Mouse (Mus musculus) forebrain, embryonic 11.5 days (tissue): Measurements from ENCODE around the gene Cngb1. TPM values are rescaled to one million over a fixed set of nuclear protein-coding genes. Genes with fewer than 3 reads are reported as not detected.

Experiments used
- ATAC-seq: fragments of 200-750 bp; cut with Nextera tagmentation; replicated peaks from 2 replicates; pipeline ENCODE4 v1.8.0; 2017; ENCODE audit warnings: moderate TSS enrichment; ENCODE audit not compliant: low FRiP score
- DNase-seq: peaks from one replicate; pipeline ENCODE4 v3.0.0-alpha.2; 2017; ENCODE audit warnings: low spot score
- H3K27ac ChIP-seq: fragments of 300-500 bp; sonication (generic); 2 replicates; pipeline ENCODE4 v1.5.1; 2014; ENCODE audit warnings: low read depth, low read length
- H3K27me3 ChIP-seq: fragments of 300-500 bp; sonication (generic); 2 replicates; pipeline ENCODE4 v1.6.1; 2014; ENCODE audit warnings: mild to moderate bottlenecking, low read length, mixed read lengths; ENCODE audit not compliant: control insufficient read depth, insufficient read depth
- H3K36me3 ChIP-seq: fragments of 300-500 bp; sonication (generic); 2 replicates; pipeline ENCODE4 v1.6.1; 2014; ENCODE audit warnings: mild to moderate bottlenecking, low read length, moderate library complexity, mixed read lengths; ENCODE audit not compliant: control insufficient read depth, insufficient read depth
- H3K4me1 ChIP-seq: fragments of 300-500 bp; sonication (generic); replicated peaks from 2 replicates; pipeline ENCODE4 v1.6.1; 2014; ENCODE audit warnings: low read length, mixed read lengths; ENCODE audit not compliant: control insufficient read depth, insufficient read depth
- H3K4me2 ChIP-seq: fragments of 300-500 bp; sonication (generic); 2 replicates; pipeline ENCODE4 v1.6.1; 2014; ENCODE audit warnings: low read depth, mild to moderate bottlenecking, low read length, moderate library complexity, mixed read lengths; ENCODE audit not compliant: severe bottlenecking
- H3K4me3 ChIP-seq: fragments of 300-500 bp; sonication (generic); 2 replicates; pipeline ENCODE4 v1.5.1; 2014; ENCODE audit warnings: low read depth, low read length
- H3K9ac ChIP-seq: fragments of 300-500 bp; sonication (generic); 2 replicates; pipeline ENCODE4 v1.6.1; 2014; ENCODE audit warnings: low read length
- H3K9me3 ChIP-seq: fragments of 300-500 bp; sonication (generic); 2 replicates; pipeline ENCODE4 v1.6.1; 2016; ENCODE audit warnings: low read length, mixed read lengths; ENCODE audit not compliant: control insufficient read depth
- WGBS: fragments of 180-500 bp; shearing (Covaris S2); extraction: QIAGEN DNeasy Blood & Tissue Kit; methylation state at CpG from one replicate; pipeline ENCODE4 v1.1.7; 2014; 5-methylcytosine and 5-hydroxymethylcytosine counted together
- polyA plus RNA-seq: library from polyadenylated mRNA; unstranded; fragments of >200 nt; fragmentation: Nextera tagmentation; extraction: Ambion mirVana; gene quantifications from 2 replicates; pipeline ENCODE4 v1.2.1, GENCODE M21; 2014

The Cngb1 gene
- polyA plus RNA-seq = 0.17 and 0.33 TPM in 2 replicates

- 47% methylated on average over 6 of the region's 6 CpGs for WGBS
- ATAC-seq = no peak
- H3K4me3 ChIP-seq = no peak within 1 kb of the TSS
- H3K9me3 ChIP-seq = no peaks in the 10 kb centered on the region
- H3K9ac ChIP-seq = no peak within 1 kb of the TSS
- peaks cover 3% of the 10 kb centered on the region; the same call in 1 of the 2 replicates for H3K4me1 ChIP-seq
- H3K27me3 ChIP-seq = no peaks in the 10 kb centered on the region
- no peak for DNase-seq
- no peak within 1 kb of the TSS for H3K4me2 ChIP-seq
- H3K36me3 ChIP-seq = no peaks in the 10 kb centered on the region
- no peak within 1 kb of the TSS for H3K27ac ChIP-seq
Measured at GRCm38 (mm10) chr8:95306431-95306830, at the start of gene Cngb1. Cngb1 (minus strand) TSS chr8:95306585.

GRCm38 (mm10) chr8:95354606-95355005, 48.2 kb upstream of the Cngb1 start:
- ATAC-seq = no peak
- H3K27ac ChIP-seq = no peak overlapping the region
- 95% methylated on average over 2 of the region's 2 CpGs for WGBS
- no peaks in the 10 kb centered on the region for H3K9me3 ChIP-seq
- H3K4me3 ChIP-seq = no peak overlapping the region
- no peaks in the 10 kb centered on the region for H3K27me3 ChIP-seq
- H3K4me1 ChIP-seq = peaks cover 6% of the 10 kb centered on the region
- H3K4me2 ChIP-seq = no peak overlapping the region
- DNase-seq = no peak
- no peak overlapping the region for H3K9ac ChIP-seq
- no peaks in the 10 kb centered on the region for H3K36me3 ChIP-seq

GRCm38 (mm10) chr8:95352871-95353866, 46.8 kb upstream of the Cngb1 start:
- Histone ChIP-seq H3K4me2 (peak overlapping the region; percentile 93), H3K9me3 (no peaks in the 10 kb centered on the region), H3K36me3 (no peaks in the 10 kb centered on the region), H3K27me3 (no peaks in the 10 kb centered on the region), H3K27ac (peak overlapping the region; percentile 66; the same call in 1 of the 2 replicates), H3K4me3 (peak overlapping the region; percentile 77), H3K4me1 (peaks cover 6% of the 10 kb centered on the region), H3K9ac (peak overlapping the region; percentile 93)
- WGBS = 1% methylated on average over 62 of the region's 62 CpGs
- ATAC-seq (peak; percentile 60), DNase-seq (peak; percentile 83)

- Histone ChIP-seq H3K36me3 (no peaks in the 10 kb centered on the region), H3K4me3 (peak within 1 kb of the TSS; percentile 77), H3K4me2 (peak within 1 kb of the TSS; percentile 93), H3K27me3 (no peaks in the 10 kb centered on the region), H3K27ac (peak within 1 kb of the TSS; percentile 66), H3K9ac (peak within 1 kb of the TSS; percentile 93), H3K4me1 (peaks cover 6% of the 10 kb centered on the region), H3K9me3 (no peaks in the 10 kb centered on the region)
- DNase-seq = peak; percentile 89
- peak; percentile 84 for ATAC-seq
- under 1% methylated on average over 79 of the region's 80 CpGs for WGBS
Measured at GRCm38 (mm10) chr8:95352151-95352870, 45.9 kb upstream of the Cngb1 start, which contains the start of gene Mmp15. Mmp15 (plus strand) TSS chr8:95352268.

- H3K4me2 ChIP-seq = peak overlapping the region; percentile 93
- H3K9me3 ChIP-seq = no peaks in the 10 kb centered on the region
- 0 out of 2 replicates have a peak, but pooled peaks have one; percentile 26 for ATAC-seq
- 3% methylated on average over 15 of the region's 15 CpGs for WGBS
- H3K27me3 ChIP-seq = no peaks in the 10 kb centered on the region
- H3K36me3 ChIP-seq = no peaks in the 10 kb centered on the region
- DNase-seq = peak; percentile 66
- no peak overlapping the region for H3K27ac ChIP-seq
- H3K4me1 ChIP-seq = peaks cover 6% of the 10 kb centered on the region
- peak overlapping the region; percentile 77 for H3K4me3 ChIP-seq
- no peak overlapping the region for H3K9ac ChIP-seq
Measured at GRCm38 (mm10) chr8:95351461-95351860, 45.1 kb upstream of the Cngb1 start.

GRCm38 (mm10) chr8:95348811-95349630, 42.6 kb upstream of the Cngb1 start:
- WGBS = 69% methylated on average over 19 of the region's 19 CpGs
- no peaks in the 10 kb centered on the region for H3K27me3 ChIP-seq
- H3K4me3 ChIP-seq = no peak overlapping the region
- DNase-seq (no peak), ATAC-seq (no peak)
- H3K36me3 ChIP-seq = no peaks in the 10 kb centered on the region
- no peak overlapping the region for H3K27ac ChIP-seq
- H3K4me1 ChIP-seq = peaks cover 4% of the 10 kb centered on the region
- H3K4me2 ChIP-seq = no peak overlapping the region
- no peak overlapping the region for H3K9ac ChIP-seq
- H3K9me3 ChIP-seq = no peaks in the 10 kb centered on the region

GRCm38 (mm10) chr8:95348356-95348755, 42.0 kb upstream of the Cngb1 start:
- no peaks in the 10 kb centered on the region for H3K36me3 ChIP-seq
- no peaks in the 10 kb centered on the region for H3K9me3 ChIP-seq
- no peak overlapping the region for H3K9ac ChIP-seq
- 0 out of 2 replicates have a peak, but pooled peaks cover 2% of the 10 kb centered on the region for H3K4me1 ChIP-seq
- ATAC-seq = no peak
- no peak overlapping the region for H3K4me3 ChIP-seq
- 90% methylated on average over 2 of the region's 2 CpGs for WGBS
- H3K4me2 ChIP-seq = no peak overlapping the region
- H3K27ac ChIP-seq = no peak overlapping the region
- no peaks in the 10 kb centered on the region for H3K27me3 ChIP-seq
- DNase-seq = no peak
